Mouse (Mus musculus): ENCODE data around the gene Wdr53. TPM values are rescaled to one million over a fixed set of nuclear protein-coding genes. Genes with fewer than 3 reads are reported as not detected.
A peak's percentile ranks its signal among the peaks of the same experiment; 100 is the strongest.
"Not testable (repeated sequence)": the region's sequence is repeated elsewhere in the genome, so short reads cannot be mapped to it uniquely, and the experiment has no call there.

The Wdr53 gene
- polyA plus RNA-seq, 1 experiment from 2014 or later: 15.6 TPM

- ATAC-seq (ENCODE audit: low FRiP score): no peak
- H3K4me1 ChIP-seq (replicated peaks; ENCODE audit: control insufficient read depth, insufficient read depth, low read length): peaks cover 25% of the 10 kb centered on the region
- no peak for DNase-seq (ENCODE audit: low spot score)
- no peak overlapping the region for H3K9ac ChIP-seq
- H3K9me3 ChIP-seq (ENCODE audit: control insufficient read depth, low read length): no peaks in the 10 kb centered on the region
- no peak overlapping the region for H3K4me3 ChIP-seq (replicated peaks; ENCODE audit: low read length)
- H3K27me3 ChIP-seq (ENCODE audit: control insufficient read depth, insufficient read depth, low read length): no peaks in the 10 kb centered on the region
- H3K27ac ChIP-seq: no peak overlapping the region
- no peaks in the 10 kb centered on the region for H3K36me3 ChIP-seq (replicated peaks; ENCODE audit: control insufficient read depth, insufficient read depth)
- 85% methylated on average over 1 of the region's 1 CpGs for WGBS
- no peak overlapping the region for H3K4me2 ChIP-seq (replicated peaks)
These were observed 28.8 kb downstream of the Wdr53 start for GRCm38 (mm10) chr16:32275830-32276229.

GRCm38 (mm10) chr16:32277308-32278256, 30.6 kb downstream of the Wdr53 start, which contains the start of gene Rnf168:
TSS of gene Rnf168 (plus strand) at chr16:32277459.
- under 1% methylated on average over 72 of the region's 75 CpGs for WGBS
- H3K9me3 ChIP-seq (ENCODE audit: control insufficient read depth, low read length): no peaks in the 10 kb centered on the region
- peaks cover 31% of the 10 kb centered on the region for H3K4me1 ChIP-seq (replicated peaks; ENCODE audit: control insufficient read depth, insufficient read depth, low read length)
- peak; percentile 95 for ATAC-seq (ENCODE audit: low FRiP score)
- H3K9ac ChIP-seq: peak within 1 kb of the TSS; percentile 87
- H3K4me2 ChIP-seq (replicated peaks): peak within 1 kb of the TSS; percentile 60
- H3K4me3 ChIP-seq (replicated peaks; ENCODE audit: low read length): peak within 1 kb of the TSS; percentile 86
- H3K27me3 ChIP-seq (ENCODE audit: control insufficient read depth, insufficient read depth, low read length): no peaks in the 10 kb centered on the region
- H3K36me3 ChIP-seq (replicated peaks; ENCODE audit: control insufficient read depth, insufficient read depth): peaks cover 2% of the 10 kb centered on the region; the same call in 1 of the 2 replicates
- peak; percentile 86 for DNase-seq (ENCODE audit: low spot score)
- peak within 1 kb of the TSS; percentile 94 for H3K27ac ChIP-seq

- H3K4me1 ChIP-seq (replicated peaks; ENCODE audit: control insufficient read depth, insufficient read depth, low read length): peaks cover 31% of the 10 kb centered on the region
- peak overlapping the region; percentile 87 for H3K9ac ChIP-seq
- H3K36me3 ChIP-seq (replicated peaks; ENCODE audit: control insufficient read depth, insufficient read depth): peaks cover 10% of the 10 kb centered on the region
- H3K4me2 ChIP-seq (replicated peaks): peak overlapping the region; percentile 60
- no peaks in the 10 kb centered on the region for H3K27me3 ChIP-seq (ENCODE audit: control insufficient read depth, insufficient read depth, low read length)
- DNase-seq (ENCODE audit: low spot score) (peak; percentile 29), ATAC-seq (ENCODE audit: low FRiP score) (no peak)
- 62% methylated on average over 7 of the region's 7 CpGs for WGBS
- peak overlapping the region; percentile 94; the same call in 1 of the 2 replicates for H3K27ac ChIP-seq
- no peaks in the 10 kb centered on the region for H3K9me3 ChIP-seq (ENCODE audit: control insufficient read depth, low read length)
- peak overlapping the region; percentile 86 for H3K4me3 ChIP-seq (replicated peaks; ENCODE audit: low read length)
These were observed 31.4 kb downstream of the Wdr53 start for GRCm38 (mm10) chr16:32278396-32278795.

- Histone ChIP-seq H3K4me2 (replicated peaks) (peak overlapping the region; percentile 60), H3K27me3 (ENCODE audit: control insufficient read depth, insufficient read depth, low read length) (no peaks in the 10 kb centered on the region), H3K9ac (peak overlapping the region; percentile 39; the same call in 1 of the 2 replicates), H3K4me1 (replicated peaks; ENCODE audit: control insufficient read depth, insufficient read depth, low read length) (peaks cover 31% of the 10 kb centered on the region), H3K27ac (no peak overlapping the region), H3K4me3 (replicated peaks; ENCODE audit: low read length) (peak overlapping the region; percentile 86), H3K36me3 (replicated peaks; ENCODE audit: control insufficient read depth, insufficient read depth) (peaks cover 28% of the 10 kb centered on the region), H3K9me3 (ENCODE audit: control insufficient read depth, low read length) (no peaks in the 10 kb centered on the region)
- no peak for ATAC-seq (ENCODE audit: low FRiP score)
- WGBS: 89% methylated on average over 8 of the region's 8 CpGs
- DNase-seq (ENCODE audit: low spot score): no peak
These were observed 33.2 kb downstream of the Wdr53 start for GRCm38 (mm10) chr16:32280211-32280610.

GRCm38 (mm10) chr16:32282608-32283007, 35.6 kb downstream of the Wdr53 start:
- Histone ChIP-seq H3K4me1 (replicated peaks; ENCODE audit: control insufficient read depth, insufficient read depth, low read length) (peaks cover 25% of the 10 kb centered on the region), H3K4me2 (replicated peaks) (no peak overlapping the region), H3K4me3 (replicated peaks; ENCODE audit: low read length) (no peak overlapping the region), H3K9ac (no peak overlapping the region), H3K27me3 (ENCODE audit: control insufficient read depth, insufficient read depth, low read length) (no peaks in the 10 kb centered on the region), H3K36me3 (replicated peaks; ENCODE audit: control insufficient read depth, insufficient read depth) (peaks cover 52% of the 10 kb centered on the region), H3K9me3 (ENCODE audit: control insufficient read depth, low read length) (no peaks in the 10 kb centered on the region), H3K27ac (no peak overlapping the region)
- ATAC-seq (ENCODE audit: low FRiP score) (no peak), DNase-seq (ENCODE audit: low spot score) (no peak)

- 95% methylated on average over 4 of the region's 4 CpGs for WGBS
- no peak overlapping the region for H3K9ac ChIP-seq
- no peaks in the 10 kb centered on the region for H3K4me1 ChIP-seq (replicated peaks; ENCODE audit: control insufficient read depth, insufficient read depth, low read length)
- no peak overlapping the region for H3K4me2 ChIP-seq (replicated peaks)
- no peak overlapping the region for H3K27ac ChIP-seq
- peaks cover 61% of the 10 kb centered on the region for H3K36me3 ChIP-seq (replicated peaks; ENCODE audit: control insufficient read depth, insufficient read depth)
- H3K4me3 ChIP-seq (replicated peaks; ENCODE audit: low read length): no peak overlapping the region
- H3K9me3 ChIP-seq (ENCODE audit: control insufficient read depth, low read length): no peaks in the 10 kb centered on the region
- no peak for ATAC-seq (ENCODE audit: low FRiP score)
- H3K27me3 ChIP-seq (ENCODE audit: control insufficient read depth, insufficient read depth, low read length): no peaks in the 10 kb centered on the region
- DNase-seq (ENCODE audit: low spot score): no peak
These were observed 44.8 kb downstream of the Wdr53 start for GRCm38 (mm10) chr16:32291821-32292220.

GRCm38 (mm10) chr16:32299617-32300016, 52.6 kb downstream of the Wdr53 start:
- H3K36me3 ChIP-seq (replicated peaks; ENCODE audit: control insufficient read depth, insufficient read depth): peaks cover 54% of the 10 kb centered on the region
- not testable (repeated sequence) for H3K27ac ChIP-seq; H3K27me3 ChIP-seq (ENCODE audit: control insufficient read depth, insufficient read depth, low read length); H3K4me3 ChIP-seq (replicated peaks; ENCODE audit: low read length); H3K4me1 ChIP-seq (replicated peaks; ENCODE audit: control insufficient read depth, insufficient read depth, low read length); H3K9me3 ChIP-seq (ENCODE audit: control insufficient read depth, low read length); H3K9ac ChIP-seq; ATAC-seq (ENCODE audit: low FRiP score); DNase-seq (ENCODE audit: low spot score); H3K4me2 ChIP-seq (replicated peaks)
- 95% methylated on average over 4 of the region's 4 CpGs for WGBS

GRCm38 (mm10) chr16:32303046-32303445, 56.0 kb downstream of the Wdr53 start:
- Histone ChIP-seq H3K36me3 (replicated peaks; ENCODE audit: control insufficient read depth, insufficient read depth) (peaks cover 32% of the 10 kb centered on the region), H3K4me3 (replicated peaks; ENCODE audit: low read length) (no peak overlapping the region), H3K27me3 (ENCODE audit: control insufficient read depth, insufficient read depth, low read length) (no peaks in the 10 kb centered on the region), H3K9me3 (ENCODE audit: control insufficient read depth, low read length) (no peaks in the 10 kb centered on the region), H3K4me1 (replicated peaks; ENCODE audit: control insufficient read depth, insufficient read depth, low read length) (no peaks in the 10 kb centered on the region), H3K27ac (no peak overlapping the region), H3K9ac (no peak overlapping the region), H3K4me2 (replicated peaks) (no peak overlapping the region)
- no peak for DNase-seq (ENCODE audit: low spot score)
- 36% methylated on average over 1 of the region's 1 CpGs for WGBS
- no peak for ATAC-seq (ENCODE audit: low FRiP score)

GRCm38 (mm10) chr16:32303886-32304285, 56.9 kb downstream of the Wdr53 start:
- H3K4me3 ChIP-seq (replicated peaks; ENCODE audit: low read length): no peak overlapping the region
- 96% methylated on average over 7 of the region's 7 CpGs for WGBS
- ATAC-seq (ENCODE audit: low FRiP score): no peak

More at GRCm38 (mm10) chr16:32303886-32304285, 56.9 kb downstream of the Wdr53 start:
- H3K9ac ChIP-seq: no peak overlapping the region
- no peaks in the 10 kb centered on the region for H3K4me1 ChIP-seq (replicated peaks; ENCODE audit: control insufficient read depth, insufficient read depth, low read length)
- H3K4me2 ChIP-seq (replicated peaks): no peak overlapping the region
- no peaks in the 10 kb centered on the region for H3K9me3 ChIP-seq (ENCODE audit: control insufficient read depth, low read length)
- no peaks in the 10 kb centered on the region for H3K27me3 ChIP-seq (ENCODE audit: control insufficient read depth, insufficient read depth, low read length)
- DNase-seq (ENCODE audit: low spot score): no peak
- H3K36me3 ChIP-seq (replicated peaks; ENCODE audit: control insufficient read depth, insufficient read depth): peaks cover 25% of the 10 kb centered on the region
- H3K27ac ChIP-seq: no peak overlapping the region

All from hindbrain, embryonic 14.5 days (tissue).